ENCODE assay signal across 8 mouse cellular contexts in genomic region chr4:140906076-140906826, GRCm38 (mm10). TPM values are rescaled to one million over a fixed set of nuclear protein-coding genes. Genes with fewer than 3 reads are reported as not detected.
DNase-seq lines count a peak whose midpoint lies in the region; ATAC-seq and TF ChIP-seq lines count a peak whose summit lies in the region.

Gene Padi2, plus strand, starts transcription at chr4:140906344.

- peak within 1 kb of the TSS; percentile 87 for H3K4me2 ChIP-seq in heart, embryonic 12.5 days
- H3K4me2 ChIP-seq in kidney, embryonic 16.5 days (replicated peaks; ENCODE audit: low read depth, low read length), result peak within 1 kb of the TSS; percentile 62

- H3K4me3 ChIP-seq in bone marrow macrophage, adult 2 months (ENCODE audit: insufficient read depth, low read length), result peak within 1 kb of the TSS; percentile 54
- H3K4me3 ChIP-seq in embryonic fibroblast, embryonic 13.5 days (ENCODE audit: insufficient read depth, low read length), result peak within 1 kb of the TSS; percentile 27; the same call in 1 of the 2 replicates
- H3K4me3 ChIP-seq in heart, embryonic 12.5 days, result peak within 1 kb of the TSS; percentile 50
- peak within 1 kb of the TSS; percentile 47 for H3K4me3 ChIP-seq in kidney, embryonic 16.5 days (ENCODE audit: low read length)
- peak within 1 kb of the TSS; percentile 31; the same call in 1 of the 2 replicates for H3K4me3 ChIP-seq in liver, adult 2 months (ENCODE audit: insufficient read depth, low read depth, low read length)

- no peaks in the 10 kb centered on the region for H3K79me2 ChIP-seq in liver, adult 2 months (ENCODE audit: control insufficient read depth, insufficient read depth, low read length)

- peaks cover 65% of the 10 kb centered on the region for H3K27me3 ChIP-seq in heart, embryonic 12.5 days (replicated peaks)
- no peaks in the 10 kb centered on the region; the same call in 1 of the 2 replicates for H3K27me3 ChIP-seq in kidney, embryonic 16.5 days (ENCODE audit: insufficient read depth, low read length)
- H3K27me3 ChIP-seq in liver, adult 2 months (ENCODE audit: control insufficient read depth, insufficient read depth, low read length), result peaks cover 3% of the 10 kb centered on the region; the same call in 1 of the 2 replicates

- H3K27ac ChIP-seq in bone marrow macrophage, adult 2 months (ENCODE audit: insufficient read depth, low read depth, low read length), result no peak within 1 kb of the TSS
- no peak within 1 kb of the TSS for H3K27ac ChIP-seq in embryonic fibroblast, embryonic 13.5 days (ENCODE audit: insufficient read depth, low read length)
- no peak within 1 kb of the TSS for H3K27ac ChIP-seq in heart, embryonic 12.5 days (ENCODE audit: poor library complexity, severe bottlenecking)
- H3K27ac ChIP-seq in kidney, embryonic 16.5 days (ENCODE audit: low read length), result no peak within 1 kb of the TSS
- H3K27ac ChIP-seq in liver, adult 2 months (replicated peaks; ENCODE audit: insufficient read depth, low read depth, low read length), result no peak within 1 kb of the TSS

- no peaks in the 10 kb centered on the region for H3K36me3 ChIP-seq in heart, embryonic 12.5 days
- H3K36me3 ChIP-seq in kidney, embryonic 16.5 days (ENCODE audit: insufficient read depth, low read length), result no peaks in the 10 kb centered on the region
- no peaks in the 10 kb centered on the region for H3K36me3 ChIP-seq in liver, adult 2 months (ENCODE audit: control insufficient read depth, insufficient read depth, low read length)

- TF ChIP-seq POLR2A in bone marrow macrophage, adult 2 months (IDR thresholded peaks at IDR 0.05; ENCODE audit: borderline replicate concordance, low read depth, low read length), result no peak
- TF ChIP-seq POLR2A in embryonic fibroblast, embryonic 13.5 days (IDR thresholded peaks at IDR 0.05; ENCODE audit: low read depth, low read length), result no peak
- TF ChIP-seq POLR2A in liver, adult 2 months (IDR thresholded peaks at IDR 0.05; ENCODE audit: extremely low read depth, insufficient read depth, low read length), result no peak

- peak; percentile 61; the same call in 1 of the 2 replicates for ATAC-seq in heart, embryonic 12.5 days (ENCODE audit: insufficient number of reproducible peaks, low FRiP score)
- peak; percentile 57 for ATAC-seq in kidney, embryonic 16.5 days (ENCODE audit: low FRiP score, low TSS enrichment)

- H3K4me1 ChIP-seq in bone marrow macrophage, adult 2 months (ENCODE audit: control insufficient read depth, insufficient read depth, low read length), result peaks cover 9% of the 10 kb centered on the region; the same call in 1 of the 2 replicates
- H3K4me1 ChIP-seq in embryonic fibroblast, embryonic 13.5 days (ENCODE audit: control insufficient read depth, insufficient read depth, low read length), result no peaks in the 10 kb centered on the region
- peaks cover 23% of the 10 kb centered on the region for H3K4me1 ChIP-seq in heart, embryonic 12.5 days (replicated peaks)
- H3K4me1 ChIP-seq in kidney, embryonic 16.5 days (ENCODE audit: insufficient read depth, low read length), result peaks cover 26% of the 10 kb centered on the region
- 0 out of 2 replicates have a peak, but pooled peaks cover 1% of the 10 kb centered on the region for H3K4me1 ChIP-seq in liver, adult 2 months (ENCODE audit: control insufficient read depth, insufficient read depth, low read length)

- H3K9me3 ChIP-seq in heart, embryonic 12.5 days (replicated peaks), result no peaks in the 10 kb centered on the region
- H3K9me3 ChIP-seq in kidney, embryonic 16.5 days (ENCODE audit: low read length), result no peaks in the 10 kb centered on the region

- DNase-seq in A20 (ENCODE audit: low read depth, low spot score), result peak; percentile 92
- peak; percentile 8 for DNase-seq in liver, adult 2 months (ENCODE audit: extremely low read depth, low read depth, low spot score)
- peak; percentile 29 to 69 for DNase-seq in monocyte, adult 2 months (ENCODE audit: low read depth in 1 of 2, low spot score in 2 of 2)
- DNase-seq in spleen, postnatal 10 days (ENCODE audit: low spot score in 2 of 2), result peak; percentile 69 to 85

- WGBS in heart, embryonic 12.5 days, result 4% methylated on average over 37 of the region's 37 CpGs
- WGBS in kidney, embryonic 16.5 days, result 2% methylated on average over 37 of the region's 37 CpGs
- 2% methylated on average over 37 of the region's 37 CpGs for WGBS in liver, adult 2 months

- no peak for TF ChIP-seq CTCF in bone marrow macrophage, adult 2 months (IDR thresholded peaks at IDR 0.05; ENCODE audit: low read depth, low read length)
- TF ChIP-seq CTCF in embryonic fibroblast, embryonic 13.5 days (IDR thresholded peaks at IDR 0.05; ENCODE audit: borderline replicate concordance, insufficient read depth, low read length), result no peak
- no peak for TF ChIP-seq CTCF in liver, adult 2 months (IDR thresholded peaks at IDR 0.05; ENCODE audit: low read depth, low read length)

- peak within 1 kb of the TSS; percentile 59 for H3K9ac ChIP-seq in heart, embryonic 12.5 days
- H3K9ac ChIP-seq in kidney, embryonic 16.5 days (replicated peaks; ENCODE audit: low read length), result peak within 1 kb of the TSS; percentile 53; the same call in 1 of the 2 replicates
- no peak within 1 kb of the TSS for H3K9ac ChIP-seq in liver, adult 2 months (ENCODE audit: low read depth, low read length)

RNA-seq across cellular contexts. Expression of gene Padi2, which starts in this region (rescaled TPM):
- 11.0 and 12.2 TPM in 2 replicates for polyA plus RNA-seq in bone marrow macrophage, adult 2 months (2012; ENCODE audit: insufficient read depth, insufficient read length, missing spikeins)
- polyA plus RNA-seq in embryonic fibroblast, embryonic 13.5 days (2011; ENCODE audit: insufficient read length, low read depth, missing spikeins), result not detected in 2 replicates
- 3.3 and 4.1 TPM in 2 replicates for polyA plus RNA-seq in heart, embryonic 12.5 days (2016; fragmentation: Nextera tagmentation; extraction: Ambion mirVana)
- polyA plus RNA-seq in kidney, embryonic 16.5 days (2015; fragmentation: Nextera tagmentation; extraction: Ambion mirVana), result 18.1 and 24.3 TPM in 2 replicates
- 0.09 and 0.13 TPM in 2 replicates for total RNA-seq in liver, adult 2 months (2014; rRNA removed)
- polyA plus RNA-seq in liver, adult 2 months (2012; rRNA removed), result 0.21 and 0.25 TPM in 2 replicates

Comparison
In these comparisons a context has a peak if more than half of its experiments do, and no peak if none do; other contexts are left out.
1. Peak in DNase-seq and H3K4me3 ChIP-seq in liver, adult 2 months; RNA of the gene not detected or under 1 TPM.
2. DNase-seq: peak in every context shown above with its lines; median percentile 92 in A20; 77 in spleen, postnatal 10 days; 49 in monocyte, adult 2 months; 8 in liver, adult 2 months.